Mouse (Mus musculus): ENCODE results near the gene Dzank1. TPM values are rescaled to one million over a fixed set of nuclear protein-coding genes. Genes with fewer than 3 reads are reported as not detected.

Gene Dzank1
- total RNA-seq, 2 experiments from 2014 or later: 171 to 174 TPM

GRCm38 (mm10) chr2:144435679-144436078, 91.5 kb downstream of the Dzank1 start:
- H3K27ac ChIP-seq: no peak overlapping the region
- no peak for TF ChIP-seq CTCF (IDR thresholded peaks at IDR 0.05)
- no peak overlapping the region for H3K4me3 ChIP-seq
- no peak for DNase-seq (ENCODE audit: extremely low spot score in 1 of 2, low spot score in 2 of 2)
- intact Hi-C loops (cut with DNase I): no loop called here

GRCm38 (mm10) chr2:144431286-144431825, 95.9 kb downstream of the Dzank1 start:
- no peak overlapping the region for H3K27ac ChIP-seq
- TF ChIP-seq CTCF (IDR thresholded peaks at IDR 0.05): no peak
- intact Hi-C loops (cut with DNase I): no loop called here
- no peak overlapping the region for H3K4me3 ChIP-seq
- no peak for DNase-seq (ENCODE audit: extremely low spot score in 1 of 2, low spot score in 2 of 2)

GRCm38 (mm10) chr2:144429171-144429570, 98.0 kb downstream of the Dzank1 start:
- DNase-seq (ENCODE audit: extremely low spot score in 1 of 2, low spot score in 2 of 2): no peak
- intact Hi-C loops (cut with DNase I): no loop called here

GRCm38 (mm10) chr2:144428659-144429058, 98.6 kb downstream of the Dzank1 start:
- H3K27ac ChIP-seq: no peak overlapping the region
- no peak for DNase-seq (ENCODE audit: extremely low spot score in 1 of 2, low spot score in 2 of 2)
- H3K4me3 ChIP-seq: no peak overlapping the region
- intact Hi-C loops (cut with DNase I): no loop called here
- no peak for TF ChIP-seq CTCF (IDR thresholded peaks at IDR 0.05)

More at GRCm38 (mm10) chr2:144429171-144429570, 98.0 kb downstream of the Dzank1 start:
- H3K4me3 ChIP-seq: no peak overlapping the region
- TF ChIP-seq CTCF (IDR thresholded peaks at IDR 0.05): no peak
- H3K27ac ChIP-seq: no peak overlapping the region

- H3K4me3 ChIP-seq: no peak overlapping the region
These were observed 99.4 kb downstream of the Dzank1 start for GRCm38 (mm10) chr2:144427852-144428251.

GRCm38 (mm10) chr2:144425761-144426160, 101.5 kb downstream of the Dzank1 start:
- H3K4me3 ChIP-seq: no peak overlapping the region
- no peak for TF ChIP-seq CTCF (IDR thresholded peaks at IDR 0.05)
- H3K27ac ChIP-seq: no peak overlapping the region
- intact Hi-C loops (cut with DNase I): no loop called here
- DNase-seq (ENCODE audit: extremely low spot score in 1 of 2, low spot score in 2 of 2): no peak

More at GRCm38 (mm10) chr2:144427852-144428251, 99.4 kb downstream of the Dzank1 start:
- no peak for TF ChIP-seq CTCF (IDR thresholded peaks at IDR 0.05)
- intact Hi-C loops (cut with DNase I): no loop called here
- no peak overlapping the region for H3K27ac ChIP-seq
- no peak for DNase-seq (ENCODE audit: extremely low spot score in 1 of 2, low spot score in 2 of 2)

- Histone ChIP-seq H3K4me3 (no peak overlapping the region), H3K27ac (no peak overlapping the region)
- no peak for TF ChIP-seq CTCF (IDR thresholded peaks at IDR 0.05)
- intact Hi-C loops (cut with DNase I): no loop called here
- DNase-seq (ENCODE audit: extremely low spot score in 1 of 2, low spot score in 2 of 2): no peak
These were observed 105.0 kb downstream of the Dzank1 start for GRCm38 (mm10) chr2:144422094-144422675.

Other genes with a start within 250 kb of the Dzank1 start
- 10 to 100 TPM; 10.5 to 11.6 TPM for gene Ovol2, start 195.3 kb downstream of the Dzank1 start, total RNA-seq (2021)
- gene Kat14, start 158.4 kb downstream of the Dzank1 start, total RNA-seq (2021): 10 to 100 TPM; 38.8 to 40.2 TPM
- gene Pet117, start 158.4 kb downstream of the Dzank1 start, total RNA-seq (2021): 10 to 100 TPM in 1 of 2 experiments, 1 to 10 TPM in 1; 5.4 to 11.0 TPM
- gene Polr3f, start 304 bp upstream of the Dzank1 start, total RNA-seq (2021): 10 to 100 TPM; 24.0 to 28.0 TPM
- gene Rbbp9, start 23.5 kb upstream of the Dzank1 start, total RNA-seq (2021): 10 to 100 TPM; 26.1 to 26.4 TPM
- 10 to 100 TPM; 42.6 to 45.8 TPM for gene Sec23b, start 28.8 kb upstream of the Dzank1 start, total RNA-seq (2021)
- 10 to 100 TPM; 44.2 to 46.1 TPM for gene Smim26, start 66.6 kb upstream of the Dzank1 start, total RNA-seq (2021)
- gene Dtd1, start 72.5 kb upstream of the Dzank1 start, total RNA-seq (2021): 10 to 100 TPM; 63.3 to 64.2 TPM

Measured in left cerebral cortex, adult 2 months (tissue).